Mouse (Mus musculus) forebrain, embryonic 11.5 days (tissue): ENCODE measurements around the gene Dph5. TPM values are rescaled to one million over a fixed set of nuclear protein-coding genes. Genes with fewer than 3 reads are reported as not detected.

ENCODE experiments used
- ATAC-seq: fragments of 200-750 bp; cut with Nextera tagmentation; replicated peaks from 2 replicates; pipeline ENCODE4 v1.8.0; 2017; ENCODE audit warnings: moderate TSS enrichment; ENCODE audit not compliant: low FRiP score
- DNase-seq: peaks from one replicate; pipeline ENCODE4 v3.0.0-alpha.2; 2017; ENCODE audit warnings: low spot score
- H3K27ac ChIP-seq: fragments of 300-500 bp; sonication (generic); 2 replicates; pipeline ENCODE4 v1.5.1; 2014; ENCODE audit warnings: low read depth, low read length
- H3K27me3 ChIP-seq: fragments of 300-500 bp; sonication (generic); 2 replicates; pipeline ENCODE4 v1.6.1; 2014; ENCODE audit warnings: mild to moderate bottlenecking, low read length, mixed read lengths; ENCODE audit not compliant: control insufficient read depth, insufficient read depth
- H3K36me3 ChIP-seq: fragments of 300-500 bp; sonication (generic); 2 replicates; pipeline ENCODE4 v1.6.1; 2014; ENCODE audit warnings: mild to moderate bottlenecking, low read length, moderate library complexity, mixed read lengths; ENCODE audit not compliant: control insufficient read depth, insufficient read depth
- H3K4me1 ChIP-seq: fragments of 300-500 bp; sonication (generic); replicated peaks from 2 replicates; pipeline ENCODE4 v1.6.1; 2014; ENCODE audit warnings: low read length, mixed read lengths; ENCODE audit not compliant: control insufficient read depth, insufficient read depth
- H3K4me2 ChIP-seq: fragments of 300-500 bp; sonication (generic); 2 replicates; pipeline ENCODE4 v1.6.1; 2014; ENCODE audit warnings: low read depth, mild to moderate bottlenecking, low read length, moderate library complexity, mixed read lengths; ENCODE audit not compliant: severe bottlenecking
- H3K4me3 ChIP-seq: fragments of 300-500 bp; sonication (generic); 2 replicates; pipeline ENCODE4 v1.5.1; 2014; ENCODE audit warnings: low read depth, low read length
- H3K9ac ChIP-seq: fragments of 300-500 bp; sonication (generic); 2 replicates; pipeline ENCODE4 v1.6.1; 2014; ENCODE audit warnings: low read length
- H3K9me3 ChIP-seq: fragments of 300-500 bp; sonication (generic); 2 replicates; pipeline ENCODE4 v1.6.1; 2016; ENCODE audit warnings: low read length, mixed read lengths; ENCODE audit not compliant: control insufficient read depth
- WGBS: fragments of 180-500 bp; shearing (Covaris S2); extraction: QIAGEN DNeasy Blood & Tissue Kit; methylation state at CpG from one replicate; pipeline ENCODE4 v1.1.7; 2014; 5-methylcytosine and 5-hydroxymethylcytosine counted together
- polyA plus RNA-seq: library from polyadenylated mRNA; unstranded; fragments of >200 nt; fragmentation: Nextera tagmentation; extraction: Ambion mirVana; gene quantifications from 2 replicates; pipeline ENCODE4 v1.2.1, GENCODE M21; 2014

The Dph5 gene
- polyA plus RNA-seq, 1 experiment from 2014 or later = 30.8 TPM

DNA sequence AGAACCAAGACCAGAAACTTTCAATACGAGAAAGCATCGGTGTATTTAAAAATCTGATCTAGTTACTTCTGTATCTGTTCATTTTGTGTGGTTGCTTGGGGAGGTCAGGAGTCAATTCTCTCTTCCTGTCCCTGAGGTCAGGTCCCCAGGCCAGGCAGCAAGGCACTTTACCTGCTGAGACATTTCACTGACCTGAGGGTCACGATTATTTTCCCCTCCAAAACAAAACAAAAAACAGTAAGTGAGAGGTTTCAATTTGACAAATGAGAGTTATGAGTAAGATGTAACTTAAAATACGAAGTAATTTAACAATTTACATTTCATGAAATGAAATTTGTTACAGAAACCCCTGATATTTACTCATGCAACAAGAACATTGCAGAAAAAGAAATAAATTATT is 64.7 kb downstream of the Dph5 start:
- no peak for ATAC-seq
- WGBS = 76% methylated on average over 4 of the region's 4 CpGs
- H3K36me3 ChIP-seq = no peaks in the 10 kb centered on the region; the same call in 1 of the 2 replicates

DNA sequence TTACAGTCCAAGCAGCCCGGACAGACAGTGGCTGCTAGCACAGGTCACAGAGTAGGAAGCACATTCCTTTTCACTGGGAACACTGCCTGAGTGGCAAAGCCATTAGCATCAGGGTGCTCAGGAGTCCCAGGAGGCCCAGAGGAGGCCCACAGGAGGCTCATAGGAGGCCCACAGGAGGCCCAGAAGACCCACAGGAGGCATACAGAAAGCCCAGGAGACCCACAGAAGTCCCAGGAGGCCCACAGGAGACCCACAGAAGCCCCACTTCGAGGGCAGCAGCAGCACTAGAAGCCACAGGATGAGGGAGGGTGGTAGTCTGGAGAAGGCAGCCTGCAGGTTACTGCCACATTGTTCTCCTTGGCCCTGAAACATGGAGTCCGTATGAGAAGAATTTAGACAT is 65.5 kb downstream of the Dph5 start:
- H3K36me3 ChIP-seq = no peaks in the 10 kb centered on the region; the same call in 1 of the 2 replicates
- H3K4me3 ChIP-seq = no peak overlapping the region
- H3K27ac ChIP-seq = no peak overlapping the region
- WGBS = 74% methylated on average over 3 of the region's 3 CpGs
- H3K9ac ChIP-seq = no peak overlapping the region
- H3K4me1 ChIP-seq = no peaks in the 10 kb centered on the region
- no peaks in the 10 kb centered on the region for H3K9me3 ChIP-seq
- no peaks in the 10 kb centered on the region for H3K27me3 ChIP-seq
- no peak for ATAC-seq
- no peak for DNase-seq
- H3K4me2 ChIP-seq = no peak overlapping the region

More for the DNA sequence above, 64.7 kb downstream of the Dph5 start:
- no peaks in the 10 kb centered on the region for H3K27me3 ChIP-seq
- H3K9ac ChIP-seq = no peak overlapping the region
- no peak overlapping the region for H3K27ac ChIP-seq
- DNase-seq = no peak
- H3K4me3 ChIP-seq = no peak overlapping the region
- no peaks in the 10 kb centered on the region for H3K9me3 ChIP-seq
- H3K4me1 ChIP-seq = no peaks in the 10 kb centered on the region
- H3K4me2 ChIP-seq = no peak overlapping the region

DNA sequence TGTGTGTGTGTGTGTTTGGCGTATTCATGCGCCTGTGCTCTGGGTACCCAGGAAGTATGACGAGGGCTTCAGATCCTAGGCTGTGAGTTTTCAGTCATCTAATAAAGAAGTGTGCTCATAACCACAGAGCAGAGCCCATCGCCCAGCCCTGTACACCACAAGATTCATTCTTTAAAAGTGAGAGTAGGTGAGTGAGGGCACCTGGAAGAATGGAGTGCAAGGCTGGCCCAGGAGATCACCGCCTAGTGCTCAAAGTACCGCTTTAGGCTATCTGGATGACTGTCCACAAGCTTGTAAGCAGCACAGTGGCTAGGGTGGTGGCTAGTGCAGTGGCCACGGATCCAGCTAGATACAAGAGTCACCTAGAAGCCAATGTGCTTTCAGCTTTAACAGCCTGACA is 69.6 kb downstream of the Dph5 start:
- no peak overlapping the region for H3K4me3 ChIP-seq
- no peaks in the 10 kb centered on the region; the same call in 1 of the 2 replicates for H3K36me3 ChIP-seq
- 93% methylated on average over 7 of the region's 7 CpGs for WGBS
- ATAC-seq (no peak), DNase-seq (no peak)
- no peaks in the 10 kb centered on the region for H3K9me3 ChIP-seq
- H3K9ac ChIP-seq = no peak overlapping the region
- H3K27me3 ChIP-seq = no peaks in the 10 kb centered on the region
- 0 out of 2 replicates have a peak, but pooled peaks cover 2% of the 10 kb centered on the region for H3K4me1 ChIP-seq
- no peak overlapping the region for H3K4me2 ChIP-seq
- no peak overlapping the region for H3K27ac ChIP-seq

DNA sequence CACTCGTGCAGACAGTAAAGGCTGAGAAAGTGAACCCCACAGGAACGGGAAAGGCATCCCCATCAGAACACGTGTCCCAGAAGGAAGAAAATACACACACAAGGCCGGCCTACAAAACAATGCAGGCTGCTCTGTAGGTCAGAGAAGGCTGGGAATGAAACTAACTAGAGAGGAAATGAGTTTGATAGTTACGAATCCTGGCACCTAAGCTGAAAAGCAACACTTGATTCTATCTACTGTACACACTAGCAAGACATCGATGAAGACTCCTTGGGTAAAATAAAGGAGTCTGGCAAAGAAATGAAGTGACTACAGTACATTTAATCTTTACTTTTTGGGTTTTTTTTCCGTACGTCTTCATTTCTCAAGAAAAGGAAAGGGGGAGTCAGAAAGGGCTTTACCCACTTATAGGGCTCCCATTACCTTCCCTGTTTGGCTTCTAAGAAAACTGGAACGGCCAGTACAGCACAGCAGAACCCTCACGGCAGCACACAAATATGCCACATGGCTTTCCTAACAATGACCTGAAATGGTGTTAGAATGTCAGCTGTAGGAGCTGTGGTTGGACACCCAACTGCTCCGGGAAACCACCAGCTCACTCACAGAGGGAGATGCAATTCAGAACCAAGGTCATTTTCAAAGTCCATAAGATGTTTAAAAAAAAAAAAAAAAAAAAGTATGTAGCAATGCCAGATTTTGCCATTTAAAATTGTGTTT is 73.8 kb downstream of the Dph5 start:
- Histone ChIP-seq H3K4me2 (no peak overlapping the region), H3K27ac (no peak overlapping the region), H3K9ac (no peak overlapping the region), H3K36me3 (no peaks in the 10 kb centered on the region; the same call in 1 of the 2 replicates), H3K4me3 (no peak overlapping the region), H3K9me3 (no peaks in the 10 kb centered on the region), H3K27me3 (no peaks in the 10 kb centered on the region), H3K4me1 (0 out of 2 replicates have a peak, but pooled peaks cover 2% of the 10 kb centered on the region)
- WGBS = 60% methylated on average over 11 of the region's 11 CpGs
- ATAC-seq (no peak), DNase-seq (no peak)

DNA sequence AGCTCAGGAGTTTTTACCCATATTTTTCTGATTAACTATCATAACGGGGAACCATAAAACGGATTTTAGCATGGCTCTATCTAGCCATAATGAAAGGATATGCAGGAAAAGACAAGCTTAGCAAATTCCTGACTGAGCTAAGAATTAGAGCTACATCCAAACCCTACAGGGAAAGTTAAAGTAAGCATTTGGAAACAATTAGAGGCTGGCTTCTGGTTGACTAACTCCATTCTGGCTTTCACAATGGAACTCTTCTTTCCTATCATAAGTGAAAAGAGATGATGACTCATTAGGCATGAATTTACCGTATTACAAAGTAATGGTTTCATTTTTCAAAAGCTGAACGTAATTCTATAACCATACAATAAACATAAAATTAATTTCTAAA is 74.4 kb downstream of the Dph5 start:
- H3K27me3 ChIP-seq = no peaks in the 10 kb centered on the region
- 23% methylated on average over 4 of the region's 4 CpGs for WGBS
- H3K9me3 ChIP-seq = no peaks in the 10 kb centered on the region
- ATAC-seq (no peak), DNase-seq (no peak)
- H3K4me3 ChIP-seq = no peak overlapping the region
- H3K36me3 ChIP-seq = no peaks in the 10 kb centered on the region; the same call in 1 of the 2 replicates
- H3K4me2 ChIP-seq = no peak overlapping the region
- H3K9ac ChIP-seq = no peak overlapping the region
- 0 out of 2 replicates have a peak, but pooled peaks cover 2% of the 10 kb centered on the region for H3K4me1 ChIP-seq
- H3K27ac ChIP-seq = no peak overlapping the region

DNA sequence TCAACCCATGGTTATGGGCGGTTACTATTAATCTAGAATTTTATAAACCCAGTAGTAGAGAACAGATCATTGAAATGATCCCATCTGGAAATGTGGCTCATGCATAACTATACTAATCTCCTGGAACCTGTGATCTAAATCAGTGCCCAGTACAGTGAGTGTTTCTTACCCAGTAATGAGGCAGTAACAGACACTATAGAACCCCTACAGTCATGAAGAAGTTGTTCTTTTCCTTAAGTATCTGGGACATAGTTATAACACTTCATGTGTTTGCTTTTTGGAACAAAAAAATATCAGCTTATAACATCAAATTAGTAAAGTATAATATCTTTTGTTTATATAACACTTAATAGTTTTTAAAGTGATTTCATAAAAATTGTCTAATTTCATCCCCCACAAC is 76.0 kb downstream of the Dph5 start:
- H3K27me3 ChIP-seq = no peaks in the 10 kb centered on the region
- DNase-seq = no peak
- H3K4me3 ChIP-seq = no peak overlapping the region
- no peak overlapping the region for H3K4me2 ChIP-seq
- H3K9me3 ChIP-seq = no peaks in the 10 kb centered on the region
- 93% methylated on average over 1 of the region's 1 CpGs for WGBS
- H3K27ac ChIP-seq = no peak overlapping the region
- no peak for ATAC-seq
- 0 out of 2 replicates have a peak, but pooled peaks cover 2% of the 10 kb centered on the region for H3K4me1 ChIP-seq
- no peak overlapping the region for H3K9ac ChIP-seq
- no peaks in the 10 kb centered on the region for H3K36me3 ChIP-seq

DNA sequence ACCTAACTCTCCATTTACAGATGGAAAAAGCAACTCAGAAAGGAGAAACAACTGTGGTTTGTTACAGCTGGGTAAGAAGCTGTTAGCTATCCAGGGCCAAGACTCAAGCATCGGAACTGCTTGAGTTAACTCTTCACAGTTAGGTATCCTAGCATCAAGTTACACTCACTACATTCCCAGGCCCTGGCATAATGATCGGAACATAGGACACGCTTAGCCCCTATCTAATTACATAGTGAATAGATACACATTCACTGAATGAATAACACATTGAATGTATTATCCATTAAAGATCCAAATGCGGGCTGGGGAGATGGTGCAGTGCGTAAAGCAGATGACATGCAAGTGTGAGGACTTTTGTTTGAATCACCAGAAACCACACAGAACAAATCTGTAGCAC is 76.4 kb downstream of the Dph5 start:
- no peak overlapping the region for H3K27ac ChIP-seq
- 0 out of 2 replicates have a peak, but pooled peaks cover 2% of the 10 kb centered on the region for H3K4me1 ChIP-seq
- H3K4me3 ChIP-seq = no peak overlapping the region
- WGBS = 77% methylated on average over 5 of the region's 5 CpGs
- no peak overlapping the region for H3K4me2 ChIP-seq
- H3K36me3 ChIP-seq = no peaks in the 10 kb centered on the region
- no peaks in the 10 kb centered on the region for H3K27me3 ChIP-seq
- no peak for ATAC-seq
- no peak overlapping the region for H3K9ac ChIP-seq
- H3K9me3 ChIP-seq = no peaks in the 10 kb centered on the region
- no peak for DNase-seq

DNA sequence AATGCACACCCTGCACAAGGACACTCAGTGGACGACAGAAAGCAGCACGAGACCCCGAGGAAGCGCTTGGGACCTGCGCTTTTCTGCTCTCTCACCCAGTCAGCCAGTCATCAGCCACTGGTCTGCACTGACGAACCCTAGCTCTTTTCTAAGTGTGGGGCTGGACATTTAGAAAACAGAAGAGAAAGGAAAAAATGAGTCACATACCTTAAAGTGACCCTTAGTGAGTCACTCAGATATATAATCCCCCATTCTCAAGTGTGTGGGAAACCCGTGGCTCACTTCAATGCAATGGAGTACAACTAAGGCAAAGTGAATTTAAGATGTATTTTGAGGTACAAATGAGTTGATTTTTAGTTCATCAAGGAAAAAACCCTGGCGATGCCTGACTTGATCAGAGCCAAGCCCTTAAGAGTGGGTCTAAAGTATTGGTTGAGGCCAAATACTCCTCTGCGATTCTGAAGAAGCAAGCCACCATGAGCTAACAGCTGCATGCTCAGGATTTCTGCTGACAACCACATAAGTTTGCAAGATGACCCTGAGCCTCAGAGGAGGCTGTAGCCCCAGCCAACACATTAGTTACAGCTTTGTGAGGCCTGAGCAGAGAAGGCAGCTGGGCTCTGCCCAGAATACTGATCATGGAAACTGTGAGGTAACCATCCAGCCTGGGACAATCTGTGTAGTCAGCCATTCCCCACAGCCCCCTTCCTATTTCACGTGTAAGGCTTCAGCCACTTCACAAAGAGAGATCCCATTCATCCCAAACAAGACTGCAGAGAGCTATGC is 81.3 kb downstream of the Dph5 start:
- Histone ChIP-seq H3K4me1 (no peaks in the 10 kb centered on the region), H3K4me3 (no peak overlapping the region), H3K27me3 (no peaks in the 10 kb centered on the region), H3K9ac (no peak overlapping the region), H3K36me3 (no peaks in the 10 kb centered on the region), H3K4me2 (no peak overlapping the region), H3K27ac (no peak overlapping the region), H3K9me3 (no peaks in the 10 kb centered on the region)
- no peak for ATAC-seq
- DNase-seq = no peak
- WGBS = 87% methylated on average over 10 of the region's 10 CpGs
